Mouse (Mus musculus) limb, embryonic 12.5 days (tissue): ENCODE measurements around the gene Galk1. TPM values are rescaled to one million over a fixed set of nuclear protein-coding genes. Genes with fewer than 3 reads are reported as not detected.

Experiments
- ATAC-seq: fragments of 200-750 bp; cut with Nextera tagmentation; 2 replicates; pipeline ENCODE4 v1.8.0; 2017; ENCODE audit warnings: low read depth, moderate TSS enrichment; ENCODE audit not compliant: insufficient number of reproducible peaks, insufficient read depth, low FRiP score, low TSS enrichment
- H3K27ac ChIP-seq: fragments of 300-500 bp; sonication (generic); 2 replicates; pipeline ENCODE4 v1.5.1; 2016; ENCODE audit warnings: mild to moderate bottlenecking, moderate library complexity
- H3K27me3 ChIP-seq: fragments of 300-500 bp; sonication (generic); 2 replicates; pipeline ENCODE4 v1.6.1; 2016; ENCODE audit warnings: mild to moderate bottlenecking, moderate library complexity
- H3K36me3 ChIP-seq: fragments of 300-500 bp; sonication (generic); 2 replicates; pipeline ENCODE4 v1.6.1; 2016; ENCODE audit warnings: mild to moderate bottlenecking, moderate library complexity
- H3K4me1 ChIP-seq: fragments of 300-500 bp; sonication (generic); replicated peaks from 2 replicates; pipeline ENCODE4 v1.6.1; 2016
- H3K4me2 ChIP-seq: fragments of 300-500 bp; sonication (generic); 2 replicates; pipeline ENCODE4 v1.6.1; 2016; ENCODE audit warnings: mild to moderate bottlenecking, moderate library complexity
- H3K4me3 ChIP-seq: fragments of 300-500 bp; sonication (generic); replicated peaks from 2 replicates; pipeline ENCODE4 v1.5.1; 2016; ENCODE audit warnings: mild to moderate bottlenecking
- H3K9ac ChIP-seq: fragments of 300-500 bp; sonication (generic); replicated peaks from 2 replicates; pipeline ENCODE4 v1.6.1; 2016; ENCODE audit warnings: mild to moderate bottlenecking, moderate library complexity
- H3K9me3 ChIP-seq: fragments of 300-500 bp; sonication (generic); 2 replicates; pipeline ENCODE4 v1.6.1; 2016; ENCODE audit warnings: mild to moderate bottlenecking, moderate library complexity
- WGBS: fragments of 180-500 bp; shearing (Covaris S2); methylation state at CpG from one replicate; pipeline ENCODE4 v1.1.7; 2016; 5-methylcytosine and 5-hydroxymethylcytosine counted together
- polyA plus RNA-seq: library from polyadenylated mRNA; unstranded; fragments of >200 nt; fragmentation: Nextera tagmentation; extraction: Ambion mirVana; gene quantifications from 2 replicates; pipeline ENCODE4 v1.2.1, GENCODE M21; 2016

Gene Galk1
- polyA plus RNA-seq, 1 experiment from 2014 or later: 181 TPM

- H3K36me3 ChIP-seq: peaks cover 22% of the 10 kb centered on the region
- 64% methylated on average over 15 of the region's 15 CpGs for WGBS
- peaks cover 23% of the 10 kb centered on the region for H3K27me3 ChIP-seq
- no peak overlapping the region for H3K9ac ChIP-seq
- no peak overlapping the region for H3K27ac ChIP-seq
- H3K9me3 ChIP-seq: no peaks in the 10 kb centered on the region
- H3K4me3 ChIP-seq: no peak overlapping the region
- no peak overlapping the region for H3K4me2 ChIP-seq
- ATAC-seq: no peak
- peaks cover 8% of the 10 kb centered on the region for H3K4me1 ChIP-seq
These were observed 42.4 kb downstream of the Galk1 start for GRCm38 (mm10) chr11:115970006-115970673.

GRCm38 (mm10) chr11:115968731-115969405, 43.7 kb downstream of the Galk1 start:
- H3K36me3 ChIP-seq: peaks cover 34% of the 10 kb centered on the region
- 75% methylated on average over 5 of the region's 5 CpGs for WGBS

GRCm38 (mm10) chr11:115964977-115965604, 47.4 kb downstream of the Galk1 start:
- ATAC-seq: no peak
- Histone ChIP-seq H3K4me1 (no peaks in the 10 kb centered on the region), H3K27me3 (no peaks in the 10 kb centered on the region), H3K27ac (no peak overlapping the region), H3K4me3 (no peak overlapping the region), H3K36me3 (peaks cover 72% of the 10 kb centered on the region), H3K4me2 (no peak overlapping the region), H3K9ac (no peak overlapping the region), H3K9me3 (no peaks in the 10 kb centered on the region)
- WGBS: 83% methylated on average over 10 of the region's 10 CpGs

More at GRCm38 (mm10) chr11:115968731-115969405, 43.7 kb downstream of the Galk1 start:
- Histone ChIP-seq H3K4me3 (no peak overlapping the region), H3K4me1 (no peaks in the 10 kb centered on the region), H3K27me3 (peaks cover 11% of the 10 kb centered on the region), H3K9ac (no peak overlapping the region), H3K9me3 (no peaks in the 10 kb centered on the region), H3K4me2 (no peak overlapping the region), H3K27ac (no peak overlapping the region)
- no peak for ATAC-seq

GRCm38 (mm10) chr11:115962651-115963412, 49.7 kb downstream of the Galk1 start:
- no peak for ATAC-seq
- WGBS: 93% methylated on average over 9 of the region's 9 CpGs
- H3K9ac ChIP-seq: no peak overlapping the region
- no peaks in the 10 kb centered on the region for H3K27me3 ChIP-seq
- H3K36me3 ChIP-seq: peaks cover 91% of the 10 kb centered on the region
- H3K4me2 ChIP-seq: no peak overlapping the region
- H3K4me1 ChIP-seq: no peaks in the 10 kb centered on the region
- H3K9me3 ChIP-seq: no peaks in the 10 kb centered on the region
- no peak overlapping the region for H3K4me3 ChIP-seq
- no peak overlapping the region for H3K27ac ChIP-seq

- no peak for ATAC-seq
- Histone ChIP-seq H3K36me3 (peaks cover 89% of the 10 kb centered on the region), H3K4me3 (no peak overlapping the region), H3K27ac (no peak overlapping the region), H3K4me2 (no peak overlapping the region), H3K4me1 (0 out of 2 replicates have a peak, but pooled peaks cover 6% of the 10 kb centered on the region), H3K9ac (no peak overlapping the region), H3K27me3 (no peaks in the 10 kb centered on the region), H3K9me3 (no peaks in the 10 kb centered on the region)
- WGBS: 96% methylated on average over 9 of the region's 9 CpGs
These were observed 53.5 kb downstream of the Galk1 start for GRCm38 (mm10) chr11:115959018-115959417.

Other genes with a start within 250 kb of the Galk1 start
- 26.5 and 31.9 TPM in 2 replicates for gene Tmem94, start 247.3 kb downstream of the Galk1 start, polyA plus RNA-seq
- gene Caskin2, start 199.1 kb downstream of the Galk1 start, polyA plus RNA-seq: 14.9 and 16.2 TPM in 2 replicates
- gene Tsen54, start 198.0 kb downstream of the Galk1 start, polyA plus RNA-seq: 33.2 and 36.1 TPM in 2 replicates
- 5.2 and 6.3 TPM in 2 replicates for gene Llgl2, start 188.7 kb downstream of the Galk1 start, polyA plus RNA-seq
- gene Myo15b, start 154.3 kb downstream of the Galk1 start, polyA plus RNA-seq: 0.20 TPM in 1 of 2 replicates, not detected in the other
- 3.1 and 4.2 TPM in 2 replicates for gene Smim5, start 112.8 kb downstream of the Galk1 start, polyA plus RNA-seq
- gene Smim6, start 100.7 kb downstream of the Galk1 start, polyA plus RNA-seq: 1.4 and 2.1 TPM in 2 replicates
- 52.5 and 56.9 TPM in 2 replicates for gene Sap30bp, start 79.4 kb downstream of the Galk1 start, polyA plus RNA-seq
- gene Recql5, start 79.2 kb downstream of the Galk1 start, polyA plus RNA-seq: 24.7 and 30.6 TPM in 2 replicates
- 3.1 and 3.9 TPM in 2 replicates for gene Itgb4, start 38.0 kb downstream of the Galk1 start, polyA plus RNA-seq
- 2,405 and 2,474 TPM in 2 replicates for gene H3f3b, start 15.2 kb upstream of the Galk1 start, polyA plus RNA-seq
- 50.0 and 51.8 TPM in 2 replicates for gene Unk, start 17.6 kb upstream of the Galk1 start, polyA plus RNA-seq
- 1.4 and 1.7 TPM in 2 replicates for gene Unc13d, start 65.2 kb upstream of the Galk1 start, polyA plus RNA-seq
- gene Wbp2, start 74.3 kb upstream of the Galk1 start, polyA plus RNA-seq: 33.2 and 36.6 TPM in 2 replicates
- gene Trim47, start 114.5 kb upstream of the Galk1 start, polyA plus RNA-seq: 6.0 and 7.9 TPM in 2 replicates
- gene Trim65, start 118.4 kb upstream of the Galk1 start, polyA plus RNA-seq: 2.1 and 3.0 TPM in 2 replicates
- 86.9 and 90.8 TPM in 2 replicates for gene Mrpl38, start 126.1 kb upstream of the Galk1 start, polyA plus RNA-seq
- gene Fbf1, start 155.4 kb upstream of the Galk1 start, polyA plus RNA-seq: 54.0 and 60.3 TPM in 2 replicates
- gene Ten1, start 186.1 kb upstream of the Galk1 start, polyA plus RNA-seq: 64.7 and 71.3 TPM in 2 replicates
- 18.1 and 21.2 TPM in 2 replicates for gene Acox1, start 186.3 kb upstream of the Galk1 start, polyA plus RNA-seq
- gene Evpl, start 225.4 kb upstream of the Galk1 start, polyA plus RNA-seq: 2.4 and 3.3 TPM in 2 replicates